Mouse (Mus musculus): ENCODE data around the gene Sox3.

DNA sequence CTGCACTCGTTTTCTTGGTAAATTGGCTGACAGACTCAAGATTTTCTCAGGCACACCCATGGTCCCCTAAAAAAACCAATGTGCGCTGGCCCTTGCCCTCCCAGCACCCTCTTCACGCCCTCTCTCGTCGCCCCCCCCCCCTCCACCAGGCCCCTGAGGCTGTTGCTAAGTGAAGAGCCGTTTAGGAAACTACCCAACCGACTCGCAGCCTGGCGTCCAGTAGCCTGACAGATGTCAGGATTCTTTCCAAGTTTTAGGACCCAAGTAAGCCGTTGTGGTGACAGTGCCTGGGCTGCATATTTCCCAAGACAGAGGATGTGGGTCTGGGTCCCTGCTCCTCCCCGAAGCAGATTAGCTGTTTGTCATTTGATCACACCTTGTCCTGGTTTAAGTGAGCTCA is 2.2 kb upstream of the Sox3 start:
- TF ChIP-seq EP300 (optimal IDR thresholded peaks at IDR 0.05), result no peak
- no peak for TF ChIP-seq CTCF (IDR thresholded peaks at IDR 0.05; ENCODE audit: low read depth)

Data from stomach, postnatal 0 days (tissue).